Mouse (Mus musculus): Measurements from ENCODE around the gene Ankrd36. TPM values are rescaled to one million over a fixed set of nuclear protein-coding genes. Genes with fewer than 3 reads are reported as not detected.

Ankrd36 gene
- total and polyA plus RNA-seq, 2 experiments = not detected

DNA sequence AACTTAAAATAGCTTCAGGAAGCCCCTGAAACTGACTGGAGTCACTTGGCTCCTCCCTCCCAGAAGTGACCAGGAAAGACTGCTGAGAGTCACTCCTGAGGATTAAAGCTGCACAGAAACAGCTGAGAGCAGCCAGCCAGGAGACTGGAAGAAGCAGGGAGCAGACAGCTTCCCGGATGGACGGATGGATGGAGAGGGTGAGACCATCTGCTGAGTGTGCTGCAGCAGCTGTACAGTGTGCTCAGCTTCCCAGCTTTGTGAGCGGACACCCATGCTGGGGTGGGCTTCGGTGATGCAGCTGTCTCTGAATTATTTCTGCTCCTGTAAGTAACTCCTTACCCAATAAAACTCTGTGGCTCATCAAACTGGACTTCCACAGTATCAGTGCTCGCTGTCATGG lies 162.9 kb downstream of the Ankrd36 start:
- TF ChIP-seq POLR2A (IDR thresholded peaks at IDR 0.05; ENCODE audit: extremely low read depth, insufficient read depth, low read length) = no peak
- no peak for TF ChIP-seq CTCF (IDR thresholded peaks at IDR 0.05; ENCODE audit: low read depth, low read length)
- no peak overlapping the region for H3K9ac ChIP-seq (ENCODE audit: low read depth, low read length)
- H3K36me3 ChIP-seq (ENCODE audit: control insufficient read depth, insufficient read depth, low read length) = no peaks in the 10 kb centered on the region
- H3K27ac ChIP-seq (replicated peaks; ENCODE audit: insufficient read depth, low read depth, low read length) = no peak overlapping the region
- no peaks in the 10 kb centered on the region for H3K27me3 ChIP-seq (ENCODE audit: control insufficient read depth, insufficient read depth, low read length)
- DNase-seq (ENCODE audit: extremely low read depth, low read depth, low spot score) = no peak
- 92% methylated on average over 5 of the region's 5 CpGs for WGBS
- H3K4me1 ChIP-seq (ENCODE audit: control insufficient read depth, insufficient read depth, low read length) = peaks cover 26% of the 10 kb centered on the region
- H3K4me3 ChIP-seq (ENCODE audit: insufficient read depth, low read depth, low read length) = no peak overlapping the region
- H3K79me2 ChIP-seq (ENCODE audit: control insufficient read depth, insufficient read depth, low read length) = peaks cover 46% of the 10 kb centered on the region

DNA sequence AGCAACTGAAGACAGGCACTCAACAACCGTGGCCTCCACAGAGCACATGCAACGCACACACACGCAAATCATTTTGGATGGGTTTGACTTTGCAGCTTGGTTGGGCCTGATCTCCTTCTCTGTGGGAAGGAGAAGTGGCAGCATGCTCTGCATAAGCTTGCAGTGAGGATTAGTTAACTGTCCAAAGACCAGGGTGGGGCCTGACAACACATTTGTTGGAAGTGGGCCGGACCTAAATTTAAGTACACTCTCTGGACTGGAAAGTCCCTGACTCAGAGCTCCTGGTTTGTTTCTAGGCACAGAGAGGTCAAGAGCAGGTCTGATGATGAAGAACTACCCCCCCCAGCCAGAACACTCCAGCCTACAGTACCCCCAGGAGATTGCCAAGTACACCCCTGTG lies 164.8 kb downstream of the Ankrd36 start:
- Histone ChIP-seq H3K4me1 (ENCODE audit: control insufficient read depth, insufficient read depth, low read length) (peaks cover 25% of the 10 kb centered on the region), H3K9ac (ENCODE audit: low read depth, low read length) (no peak overlapping the region), H3K36me3 (ENCODE audit: control insufficient read depth, insufficient read depth, low read length) (no peaks in the 10 kb centered on the region), H3K27me3 (ENCODE audit: control insufficient read depth, insufficient read depth, low read length) (no peaks in the 10 kb centered on the region), H3K27ac (replicated peaks; ENCODE audit: insufficient read depth, low read depth, low read length) (no peak overlapping the region), H3K79me2 (ENCODE audit: control insufficient read depth, insufficient read depth, low read length) (peaks cover 57% of the 10 kb centered on the region), H3K4me3 (ENCODE audit: insufficient read depth, low read depth, low read length) (no peak overlapping the region)
- DNase-seq (ENCODE audit: extremely low read depth, low read depth, low spot score) = no peak
- TF ChIP-seq POLR2A (IDR thresholded peaks at IDR 0.05; ENCODE audit: extremely low read depth, insufficient read depth, low read length) = no peak
- no peak for TF ChIP-seq CTCF (IDR thresholded peaks at IDR 0.05; ENCODE audit: low read depth, low read length)
- 70% methylated on average over 4 of the region's 4 CpGs for WGBS

DNA sequence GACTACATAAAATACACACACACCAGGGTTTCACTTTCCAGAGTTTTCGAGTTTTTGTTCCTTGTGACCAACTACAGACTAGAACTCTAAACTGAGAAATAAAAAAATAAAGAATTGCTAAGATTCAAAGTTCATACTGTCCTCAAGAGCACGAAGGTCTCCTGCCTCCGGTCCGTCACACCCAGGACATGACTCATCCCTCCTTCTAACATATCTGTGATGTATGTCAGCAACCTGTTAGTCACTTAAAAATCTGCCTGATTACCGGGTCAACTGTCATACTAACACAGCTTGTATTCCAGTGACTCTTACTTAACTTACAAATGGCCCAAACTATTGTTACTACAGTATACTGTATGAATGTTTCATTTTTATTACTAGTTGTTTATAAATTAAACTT lies 167.7 kb downstream of the Ankrd36 start:
- peaks cover 17% of the 10 kb centered on the region for H3K4me1 ChIP-seq (ENCODE audit: control insufficient read depth, insufficient read depth, low read length)
- no peaks in the 10 kb centered on the region for H3K36me3 ChIP-seq (ENCODE audit: control insufficient read depth, insufficient read depth, low read length)
- TF ChIP-seq POLR2A (IDR thresholded peaks at IDR 0.05; ENCODE audit: extremely low read depth, insufficient read depth, low read length) = no peak
- TF ChIP-seq CTCF (IDR thresholded peaks at IDR 0.05; ENCODE audit: low read depth, low read length) = no peak
- WGBS = 30% methylated on average over 5 of the region's 5 CpGs
- H3K9ac ChIP-seq (ENCODE audit: low read depth, low read length) = no peak overlapping the region
- no peak overlapping the region for H3K4me3 ChIP-seq (ENCODE audit: insufficient read depth, low read depth, low read length)
- no peaks in the 10 kb centered on the region for H3K27me3 ChIP-seq (ENCODE audit: control insufficient read depth, insufficient read depth, low read length)
- no peak overlapping the region for H3K27ac ChIP-seq (replicated peaks; ENCODE audit: insufficient read depth, low read depth, low read length)
- H3K79me2 ChIP-seq (ENCODE audit: control insufficient read depth, insufficient read depth, low read length) = peaks cover 47% of the 10 kb centered on the region
- no peak for DNase-seq (ENCODE audit: extremely low read depth, low read depth, low spot score)

Other genes starting within 250 kb of the Ankrd36 start
- 4.6 and 6.3 TPM in 2 replicates for gene Znrf3, start 124.8 kb upstream of the Ankrd36 start, total RNA-seq (2014; rRNA removed)
- gene Znrf3, start 124.8 kb upstream of the Ankrd36 start, polyA plus RNA-seq (2012; rRNA removed) = 4.2 and 4.5 TPM in 2 replicates
- 137 and 138 TPM in 2 replicates for gene Xbp1, start 49.0 kb upstream of the Ankrd36 start, total RNA-seq (2014; rRNA removed)
- 147 and 241 TPM in 2 replicates for gene Xbp1, start 49.0 kb upstream of the Ankrd36 start, polyA plus RNA-seq (2012; rRNA removed)
- gene Ccdc117, start 27.5 kb upstream of the Ankrd36 start, total RNA-seq (2014; rRNA removed) = 15.3 and 15.5 TPM in 2 replicates
- 5.2 and 5.4 TPM in 2 replicates for gene Ccdc117, start 27.5 kb upstream of the Ankrd36 start, polyA plus RNA-seq (2012; rRNA removed)
- 90.7 and 107 TPM in 2 replicates for gene Mrps24, start 146.0 kb downstream of the Ankrd36 start, total RNA-seq (2014; rRNA removed)
- 269 and 290 TPM in 2 replicates for gene Mrps24, start 146.0 kb downstream of the Ankrd36 start, polyA plus RNA-seq (2012; rRNA removed)
- gene Urgcp, start 192.7 kb downstream of the Ankrd36 start, total RNA-seq (2014; rRNA removed) = 9.5 and 12.3 TPM in 2 replicates
- 15.2 and 16.8 TPM in 2 replicates for gene Urgcp, start 192.7 kb downstream of the Ankrd36 start, polyA plus RNA-seq (2012; rRNA removed)
- 17.0 and 17.5 TPM in 2 replicates for gene Dbnl, start 218.8 kb downstream of the Ankrd36 start, total RNA-seq (2014; rRNA removed)
- 25.6 and 27.1 TPM in 2 replicates for gene Dbnl, start 218.8 kb downstream of the Ankrd36 start, polyA plus RNA-seq (2012; rRNA removed)
- gene Pgam2, start 234.0 kb downstream of the Ankrd36 start, total RNA-seq (2014; rRNA removed) = 0.13 and 0.92 TPM in 2 replicates
- not detected in 2 replicates for gene Pgam2, start 234.0 kb downstream of the Ankrd36 start, polyA plus RNA-seq (2012; rRNA removed)